Mouse (Mus musculus) E14TG2a.4 (cell line): Measurements from ENCODE around the gene Xpo4.

ENCODE experiments used
- H3K27me3 ChIP-seq: 2 replicates; pipeline ENCODE4 v1.6.1; 2014; ENCODE audit warnings: low read length, control low read depth; ENCODE audit not compliant: insufficient read depth
- H3K36me3 ChIP-seq: 2 replicates; pipeline ENCODE4 v1.6.1; 2014; ENCODE audit warnings: low read length, control low read depth; ENCODE audit not compliant: insufficient read depth
- H3K4me1 ChIP-seq: replicated peaks from 2 replicates; pipeline ENCODE4 v1.6.1; 2014; ENCODE audit warnings: low read depth, low read length, control low read depth
- H3K4me3 ChIP-seq: replicated peaks from 2 replicates; pipeline ENCODE4 v1.5.1; 2014; ENCODE audit warnings: mild to moderate bottlenecking, low read length
- H3K9me3 ChIP-seq: 2 replicates; pipeline ENCODE4 v1.6.1; 2014; ENCODE audit warnings: low read length, control low read depth
- CTCF ChIP-seq: conservative IDR thresholded peaks from 2 replicates; pipeline ENCODE4 v1.5.1; 2014; ENCODE audit warnings: low read length
- NANOG ChIP-seq: IDR thresholded peaks from 2 replicates; pipeline ENCODE4 v1.6.1; 2014; ENCODE audit warnings: borderline replicate concordance, low read length, mixed read lengths
- POU5F1 ChIP-seq: IDR thresholded peaks from 2 replicates; pipeline ENCODE4 v1.6.1; 2014; ENCODE audit warnings: low read length, borderline replicate concordance

Gene Xpo4

DNA sequence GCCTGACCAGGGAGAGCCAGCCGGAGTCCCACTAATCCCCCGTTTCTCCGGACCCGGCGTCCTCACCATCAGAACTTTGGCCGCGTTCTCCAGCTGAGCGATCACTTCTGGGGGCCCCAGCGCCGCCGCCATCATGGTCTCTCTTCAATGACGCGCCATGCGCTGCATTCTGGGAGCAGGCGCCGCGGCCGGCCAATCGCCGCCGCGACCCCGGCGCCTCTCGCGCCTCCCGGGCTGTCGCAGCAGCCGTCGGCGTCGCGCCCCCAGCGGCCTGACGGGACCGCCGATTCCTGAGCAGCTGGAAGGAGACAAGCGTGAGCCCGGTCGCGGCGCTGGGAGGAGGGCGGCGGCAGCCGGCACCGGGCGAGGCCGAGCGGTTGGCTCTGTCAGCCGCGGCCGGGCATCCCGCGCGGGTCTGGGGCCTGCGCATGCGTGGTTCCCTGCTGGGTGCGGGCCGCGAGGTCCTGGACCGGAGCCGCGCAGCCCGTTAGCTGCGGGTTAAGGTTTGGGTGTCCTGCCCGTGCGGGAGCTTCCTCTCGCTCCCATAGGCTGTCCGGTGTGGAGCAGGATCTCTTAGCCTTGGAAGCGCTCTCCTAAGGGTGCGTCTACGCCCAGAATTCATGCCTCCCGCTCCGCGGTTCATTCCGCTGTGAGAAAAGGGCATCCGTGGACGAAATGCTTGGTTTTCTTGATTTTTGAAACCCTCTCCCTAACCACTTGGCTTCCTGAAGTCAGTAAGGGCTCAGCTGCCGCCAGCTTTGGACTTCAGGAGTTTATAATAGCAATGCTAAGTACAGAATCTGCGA, at the start of gene Xpo4:
TSS of gene Xpo4 (minus strand) at position 609 of the 806 bp plus-strand sequence.
- Histone ChIP-seq H3K4me1 (peaks cover 40% of the 10 kb centered on the region), H3K36me3 (peaks cover 16% of the 10 kb centered on the region), H3K4me3 (peak within 1 kb of the TSS; percentile 96), H3K27me3 (no peaks in the 10 kb centered on the region), H3K9me3 (no peaks in the 10 kb centered on the region)
- TF ChIP-seq POU5F1 = no peak
- no peak for TF ChIP-seq NANOG
- no peak for TF ChIP-seq CTCF

DNA sequence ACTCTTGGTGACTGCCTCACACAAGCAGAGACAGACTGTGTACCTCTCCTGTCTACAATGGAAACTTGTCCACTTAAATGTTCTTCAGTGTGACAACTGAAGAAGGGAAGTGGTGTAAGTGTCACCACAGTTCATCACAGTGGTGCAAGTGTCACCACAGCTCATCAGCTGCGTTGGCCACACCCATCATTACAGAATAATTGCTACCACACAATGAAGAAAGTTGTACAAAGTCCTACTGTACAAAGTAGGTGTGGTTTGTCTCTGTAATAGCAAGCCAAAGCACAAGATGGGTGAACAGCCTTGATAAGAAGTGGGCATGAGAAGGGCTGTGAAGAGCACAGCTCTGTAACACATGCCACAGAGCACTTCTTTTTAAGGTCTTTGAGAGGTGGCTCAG, 47.7 kb upstream of the Xpo4 start:
- peaks cover 3% of the 10 kb centered on the region; the same call in 1 of the 2 replicates for H3K27me3 ChIP-seq
- H3K9me3 ChIP-seq = no peaks in the 10 kb centered on the region
- TF ChIP-seq POU5F1 (no peak), CTCF (no peak), NANOG (no peak)
- no peak overlapping the region for H3K4me3 ChIP-seq
- H3K4me1 ChIP-seq = peaks cover 52% of the 10 kb centered on the region
- H3K36me3 ChIP-seq = no peaks in the 10 kb centered on the region

DNA sequence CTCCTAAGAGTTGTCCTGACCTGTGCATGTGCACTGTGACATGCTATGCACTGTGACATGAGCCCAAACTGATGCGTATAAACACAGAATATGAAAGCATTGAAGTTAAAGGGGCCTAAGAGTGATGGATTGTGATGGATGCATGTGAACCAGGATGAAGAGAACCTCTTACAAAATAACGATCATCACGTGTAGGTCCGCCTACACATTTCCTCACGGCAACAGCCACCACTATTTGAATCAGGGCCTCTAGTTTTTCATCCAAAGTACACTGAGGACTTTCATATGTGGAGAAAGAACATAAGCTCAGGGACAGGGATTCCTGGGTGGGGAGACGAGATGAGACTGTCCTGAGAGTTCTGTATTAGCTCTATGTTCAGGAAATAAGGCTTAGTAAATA, 45.8 kb upstream of the Xpo4 start:
- no peaks in the 10 kb centered on the region for H3K9me3 ChIP-seq
- H3K4me1 ChIP-seq = peaks cover 57% of the 10 kb centered on the region
- no peak for TF ChIP-seq CTCF
- TF ChIP-seq NANOG = no peak
- no peak for TF ChIP-seq POU5F1

DNA sequence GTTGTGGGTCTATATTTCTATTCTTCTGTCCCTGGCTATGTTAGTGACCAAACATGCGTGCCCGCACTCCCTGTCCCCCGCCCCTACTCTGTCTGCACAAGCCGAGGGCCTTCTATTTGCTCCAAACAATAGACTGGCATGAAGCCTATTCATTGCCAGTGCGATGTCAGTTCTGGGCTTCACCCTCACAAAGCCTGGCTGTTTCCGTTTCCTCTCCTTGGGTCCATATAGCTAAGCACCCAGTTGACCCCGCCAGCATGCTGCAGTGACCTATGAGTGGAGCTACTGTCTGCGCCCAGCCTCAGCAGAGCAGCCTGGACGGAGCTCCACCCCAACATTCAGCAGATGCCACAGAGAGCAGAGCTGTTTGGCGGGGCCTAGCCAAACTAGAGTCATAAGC, 43.9 kb upstream of the Xpo4 start:
- peak overlapping the region; percentile 43 for H3K4me3 ChIP-seq
- no peaks in the 10 kb centered on the region for H3K9me3 ChIP-seq
- peaks cover 51% of the 10 kb centered on the region for H3K4me1 ChIP-seq
- H3K36me3 ChIP-seq = no peaks in the 10 kb centered on the region
- TF ChIP-seq NANOG (no peak), CTCF (no peak), POU5F1 (no peak)
- H3K27me3 ChIP-seq = peaks cover 27% of the 10 kb centered on the region

More for the DNA sequence above, 45.8 kb upstream of the Xpo4 start:
- peaks cover 16% of the 10 kb centered on the region for H3K27me3 ChIP-seq
- H3K36me3 ChIP-seq = no peaks in the 10 kb centered on the region
- H3K4me3 ChIP-seq = no peak overlapping the region

DNA sequence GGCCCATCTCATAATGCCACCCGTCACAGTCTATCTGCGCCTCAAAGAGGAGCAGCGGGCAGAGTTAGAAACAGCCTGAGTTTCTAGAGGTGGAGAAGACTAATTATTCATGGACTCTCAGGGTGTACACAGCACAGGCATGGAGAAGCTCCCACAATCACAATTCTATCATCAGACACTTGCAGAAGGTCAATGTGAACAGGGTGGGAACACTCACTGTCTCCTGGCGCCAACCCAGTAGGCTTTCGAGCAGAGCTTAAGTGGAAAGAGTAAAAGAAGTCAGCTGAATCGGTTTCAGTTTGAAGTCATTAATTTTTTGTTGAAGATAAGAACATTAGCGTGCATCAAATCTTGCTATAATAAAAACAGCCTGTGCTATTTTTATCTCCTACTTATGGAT, 43.4 kb upstream of the Xpo4 start:
- Histone ChIP-seq H3K4me1 (peaks cover 51% of the 10 kb centered on the region), H3K4me3 (no peak overlapping the region), H3K9me3 (no peaks in the 10 kb centered on the region), H3K36me3 (no peaks in the 10 kb centered on the region), H3K27me3 (peaks cover 32% of the 10 kb centered on the region)
- TF ChIP-seq CTCF (no peak), POU5F1 (no peak), NANOG (no peak)

DNA sequence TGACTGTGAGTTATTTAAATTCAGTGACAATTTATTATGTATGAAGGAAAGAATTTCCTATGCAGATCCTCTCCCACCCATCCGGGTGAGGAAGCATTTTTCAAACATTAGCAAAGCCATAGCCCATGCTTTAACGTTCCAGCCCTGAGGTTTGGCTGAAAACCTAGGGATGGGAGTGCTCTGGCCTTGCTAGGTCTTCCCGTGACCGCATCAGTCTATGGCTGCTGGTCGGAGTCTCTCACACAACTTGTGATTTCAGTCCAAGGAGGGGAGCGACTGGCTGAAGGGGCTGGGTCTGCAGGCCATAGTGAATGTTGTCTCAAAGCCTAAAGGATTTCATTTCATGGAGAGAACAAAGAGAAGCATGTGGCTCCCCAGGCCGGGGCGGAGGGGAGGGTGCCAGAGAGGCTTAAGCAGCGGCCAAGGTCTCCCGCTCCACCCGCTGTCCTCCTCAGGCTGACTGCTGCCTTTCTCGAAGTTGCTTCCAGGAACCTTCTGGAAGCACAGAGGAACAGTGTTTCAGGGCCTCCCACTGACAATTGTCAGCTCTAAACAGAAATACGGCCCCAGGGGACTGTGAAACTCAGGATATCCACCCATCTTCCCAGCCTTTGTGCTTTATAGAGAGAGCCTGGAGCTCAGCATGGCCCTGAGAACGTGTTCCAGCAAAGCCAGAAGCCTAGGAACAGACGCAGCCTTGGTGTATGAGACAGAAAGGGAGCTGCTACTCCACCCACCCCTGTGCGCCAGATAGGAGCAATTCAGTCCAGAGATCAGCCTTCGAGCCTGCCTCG, 42.1 kb upstream of the Xpo4 start:
- TF ChIP-seq CTCF (no peak), POU5F1 (no peak), NANOG (no peak)
- Histone ChIP-seq H3K36me3 (no peaks in the 10 kb centered on the region), H3K4me1 (peaks cover 52% of the 10 kb centered on the region), H3K4me3 (0 out of 2 replicates have a peak overlapping the region, but pooled peaks have one; percentile 13), H3K27me3 (peaks cover 39% of the 10 kb centered on the region), H3K9me3 (no peaks in the 10 kb centered on the region)

DNA sequence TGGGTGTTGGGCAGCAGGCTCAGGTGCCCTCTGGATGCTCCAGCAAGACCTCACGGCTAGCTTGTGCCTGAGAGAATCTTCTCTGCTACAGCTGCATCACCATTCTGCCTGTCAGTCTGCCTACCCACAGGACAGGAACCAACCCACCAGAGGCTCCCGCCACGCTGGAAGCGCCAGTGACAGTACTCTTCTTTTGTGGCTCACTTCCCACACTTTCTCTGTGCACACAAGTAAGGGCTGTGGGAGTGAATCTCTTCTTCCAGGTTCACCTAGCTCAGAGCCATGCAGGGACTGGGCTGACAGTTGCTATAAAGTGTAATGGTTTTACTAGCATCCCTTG, 41.5 kb upstream of the Xpo4 start:
- no peak for TF ChIP-seq NANOG
- no peak for TF ChIP-seq POU5F1
- no peak for TF ChIP-seq CTCF
- Histone ChIP-seq H3K9me3 (no peaks in the 10 kb centered on the region), H3K27me3 (peaks cover 39% of the 10 kb centered on the region), H3K4me3 (no peak overlapping the region), H3K36me3 (no peaks in the 10 kb centered on the region), H3K4me1 (peaks cover 58% of the 10 kb centered on the region)

DNA sequence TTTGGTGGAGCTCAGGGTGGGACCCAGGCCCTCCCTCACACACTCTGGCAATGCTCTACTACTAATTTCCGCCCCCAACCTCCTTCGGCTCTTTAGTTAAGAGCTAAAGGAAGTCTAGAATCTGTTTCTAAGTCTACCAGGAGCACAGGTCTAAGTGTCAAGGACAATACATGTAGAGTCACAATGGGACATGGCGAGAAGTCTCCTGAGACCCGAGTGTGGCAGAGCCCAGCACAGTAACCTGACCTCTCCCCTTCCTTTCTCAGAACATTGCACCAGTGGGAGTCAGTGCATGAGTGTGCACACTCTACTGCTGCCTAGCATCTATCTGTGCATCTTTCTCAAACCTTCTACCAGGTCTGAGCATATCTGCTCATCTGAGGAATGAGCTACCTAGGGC, 40.5 kb upstream of the Xpo4 start:
- no peak for TF ChIP-seq POU5F1
- TF ChIP-seq NANOG = no peak
- no peak for TF ChIP-seq CTCF
- no peaks in the 10 kb centered on the region for H3K36me3 ChIP-seq

More for the DNA sequence above, 40.5 kb upstream of the Xpo4 start:
- Histone ChIP-seq H3K27me3 (peaks cover 39% of the 10 kb centered on the region), H3K4me1 (peaks cover 52% of the 10 kb centered on the region), H3K4me3 (no peak overlapping the region), H3K9me3 (no peaks in the 10 kb centered on the region)
